Mouse (Mus musculus): ENCODE data around the gene Olfr1441. TPM values are rescaled to one million over a fixed set of nuclear protein-coding genes. Genes with fewer than 3 reads are reported as not detected.

Gene Olfr1441
- not detected for total RNA-seq (2021)
- long read RNA-seq, experiment 1, result 0 reads
- long read RNA-seq, experiment 2, result 0 reads

DNA sequence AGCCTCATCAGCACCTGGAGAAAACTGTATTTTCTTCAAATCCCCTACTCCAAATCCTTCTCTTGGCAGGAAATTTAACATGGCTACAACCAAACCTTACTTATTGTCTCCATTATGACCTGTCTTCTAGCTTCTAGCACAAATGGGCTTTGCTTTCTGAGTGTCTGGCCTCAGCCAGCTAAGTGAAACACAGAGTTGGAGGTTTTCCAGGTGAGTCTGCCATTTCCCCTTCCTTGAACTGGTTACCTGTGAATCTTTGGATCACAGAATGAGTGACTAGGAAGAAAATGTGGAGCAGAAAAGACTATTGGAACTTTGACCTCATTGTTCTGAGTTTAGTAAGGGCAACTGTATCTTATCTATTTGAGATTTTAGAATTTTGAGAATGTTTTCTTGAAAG is at the start of gene Olfr1441:
Olfr1441 (plus strand) TSS at position 73 of the 400 bp plus-strand sequence.
- intact Hi-C loops (cut with DNase I), result no loop called here
- no peak for DNase-seq

- no peak for DNase-seq
- intact Hi-C loops (cut with DNase I), result no loop called here
Measured at GRCm38 (mm10) chr19:12373004-12373403, 44.2 kb upstream of the Olfr1441 start.

DNA sequence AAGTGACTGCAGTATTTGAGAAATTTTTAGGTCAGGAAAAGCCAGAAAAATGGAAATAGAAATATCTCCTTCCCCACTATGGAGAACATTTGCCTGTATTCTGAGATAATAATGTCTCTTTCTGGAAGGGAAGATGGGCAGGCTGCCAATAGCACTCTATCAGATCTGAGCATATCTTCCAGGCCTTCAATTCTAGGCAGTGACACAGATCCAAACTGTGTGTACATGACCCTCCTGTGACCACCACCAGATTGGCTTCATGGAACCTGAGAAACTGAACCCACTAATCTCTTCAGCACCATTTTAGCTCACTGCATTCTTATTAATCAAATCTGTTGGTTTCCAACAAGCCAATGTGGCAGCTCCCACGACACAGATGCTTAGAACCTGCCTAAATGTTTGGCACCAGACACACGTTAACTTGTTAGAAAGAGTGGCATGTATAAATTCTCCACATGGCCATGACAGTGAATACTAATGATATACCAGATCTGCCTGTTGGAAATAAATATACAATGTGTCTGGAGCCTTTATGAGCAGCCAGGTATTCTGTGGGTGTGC is 42.7 kb upstream of the Olfr1441 start:
- intact Hi-C loops (cut with DNase I), result no loop called here
- DNase-seq, result no peak

GRCm38 (mm10) chr19:12386979-12387378 is 30.3 kb upstream of the Olfr1441 start, which contains the start of gene Olfr1440:
TSS of gene Olfr1440 (plus strand) at chr19:12387279.
- no peak for DNase-seq
- intact Hi-C loops (cut with DNase I), result no loop called here

GRCm38 (mm10) chr19:12413737-12414136 is 3.5 kb upstream of the Olfr1441 start:
- intact Hi-C loops (cut with DNase I), result no loop called here

DNA sequence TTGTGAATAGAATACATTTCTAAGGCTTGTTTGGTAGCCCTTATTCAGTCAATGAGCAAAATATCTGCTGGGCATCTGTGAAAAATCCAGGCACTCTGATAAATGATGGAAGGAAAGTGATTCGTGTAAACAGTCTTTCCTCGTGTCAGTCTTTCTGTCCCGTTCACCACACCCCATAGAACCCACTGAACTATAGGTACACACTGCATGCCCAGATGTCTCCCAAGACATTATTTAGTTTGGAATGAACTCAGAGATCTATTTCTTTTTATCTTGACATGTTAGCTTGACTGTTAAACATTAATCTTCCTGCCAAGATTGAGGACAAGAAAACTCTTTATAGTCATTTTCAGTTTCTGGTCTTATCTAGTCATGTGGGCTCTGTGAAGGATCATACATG is 1.1 kb downstream of the Olfr1441 start:
- no peak for DNase-seq
- intact Hi-C loops (cut with DNase I), result no loop called here

More at GRCm38 (mm10) chr19:12413737-12414136, 3.5 kb upstream of the Olfr1441 start:
- no peak for DNase-seq

DNA sequence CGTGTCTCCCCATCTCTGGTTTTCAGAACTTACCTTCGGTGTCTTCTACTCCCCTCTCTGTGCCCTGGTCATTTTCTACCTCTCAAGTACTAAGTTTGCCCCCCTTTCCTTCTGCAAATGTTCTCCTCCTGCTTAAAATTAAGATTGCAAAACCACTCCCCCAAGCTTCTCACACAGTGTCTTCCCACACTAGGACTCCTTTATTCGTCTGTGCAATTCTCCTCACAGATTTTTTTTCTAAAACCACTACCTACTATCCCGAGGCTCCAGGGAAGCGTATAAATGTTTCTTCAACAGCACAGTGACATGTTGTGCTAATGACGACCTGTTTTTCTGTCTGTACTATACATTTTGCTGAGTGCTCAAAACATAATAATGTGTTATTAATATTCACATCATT is 3.3 kb downstream of the Olfr1441 start:
- intact Hi-C loops (cut with DNase I), result no loop called here
- DNase-seq, result no peak

- DNase-seq, result no peak
- intact Hi-C loops (cut with DNase I), result no loop called here
Measured at GRCm38 (mm10) chr19:12421680-12422079, 4.4 kb downstream of the Olfr1441 start.

- no peak for DNase-seq
- intact Hi-C loops (cut with DNase I), result no loop called here
Measured at GRCm38 (mm10) chr19:12427101-12427500, 9.9 kb downstream of the Olfr1441 start.

DNA sequence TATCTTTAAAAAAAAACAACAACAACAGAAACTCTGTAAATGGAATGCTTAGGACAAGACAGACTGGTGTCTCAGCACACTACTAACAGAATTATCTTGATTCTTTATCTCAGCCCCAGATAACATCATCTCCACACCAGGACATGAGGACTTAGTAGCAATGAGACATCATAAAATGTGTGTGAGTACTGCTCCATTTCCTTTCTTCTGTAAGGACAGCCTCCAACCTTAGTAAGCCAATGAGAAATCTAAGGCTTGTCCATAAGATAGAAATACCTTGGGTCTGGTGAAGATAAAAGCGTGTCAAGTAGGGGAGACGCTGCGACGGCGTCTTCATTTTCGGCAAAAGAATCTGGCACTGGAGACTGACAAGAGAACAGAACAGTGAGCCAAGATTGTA is 10.4 kb downstream of the Olfr1441 start, which contains the start of gene Pfpl:
Pfpl (plus strand) TSS at position 301 of the 400 bp plus-strand sequence.
- intact Hi-C loops (cut with DNase I), result no loop called here
- DNase-seq, result no peak

DNA sequence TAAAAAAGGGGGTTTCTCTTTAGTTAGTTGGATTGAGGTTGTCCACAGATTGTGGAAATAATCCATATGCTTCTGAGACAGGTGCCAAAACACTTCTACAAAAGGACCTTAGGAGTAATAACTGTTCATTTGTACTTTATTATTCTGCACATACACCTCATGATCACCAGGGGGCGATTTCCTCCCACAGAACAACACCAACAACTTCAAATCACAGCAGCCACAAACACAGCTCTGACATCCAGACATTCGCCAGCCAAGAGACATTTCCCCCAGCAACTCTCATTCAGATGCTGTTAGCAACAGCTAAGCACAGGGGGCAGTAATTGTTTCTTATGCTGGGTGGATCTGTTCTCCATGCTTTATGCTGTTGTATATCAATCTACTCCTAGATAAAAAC is 15.8 kb downstream of the Olfr1441 start:
- intact Hi-C loops (cut with DNase I), result loop anchor here (5.0 to 10.0 kb wide), 3 partner anchors 34 to 162 kb away; partner anchors contain the start of genes Dtx4 and Gm4952
- DNase-seq, result peak; percentile 22 to 38

- DNase-seq, result no peak
- intact Hi-C loops (cut with DNase I), result loop anchor here (10.0 kb wide), 1 partner anchor 160 kb away; the partner anchor contains the start of gene Gm4952
Measured at GRCm38 (mm10) chr19:12435011-12435416, 17.8 kb downstream of the Olfr1441 start.

DNA sequence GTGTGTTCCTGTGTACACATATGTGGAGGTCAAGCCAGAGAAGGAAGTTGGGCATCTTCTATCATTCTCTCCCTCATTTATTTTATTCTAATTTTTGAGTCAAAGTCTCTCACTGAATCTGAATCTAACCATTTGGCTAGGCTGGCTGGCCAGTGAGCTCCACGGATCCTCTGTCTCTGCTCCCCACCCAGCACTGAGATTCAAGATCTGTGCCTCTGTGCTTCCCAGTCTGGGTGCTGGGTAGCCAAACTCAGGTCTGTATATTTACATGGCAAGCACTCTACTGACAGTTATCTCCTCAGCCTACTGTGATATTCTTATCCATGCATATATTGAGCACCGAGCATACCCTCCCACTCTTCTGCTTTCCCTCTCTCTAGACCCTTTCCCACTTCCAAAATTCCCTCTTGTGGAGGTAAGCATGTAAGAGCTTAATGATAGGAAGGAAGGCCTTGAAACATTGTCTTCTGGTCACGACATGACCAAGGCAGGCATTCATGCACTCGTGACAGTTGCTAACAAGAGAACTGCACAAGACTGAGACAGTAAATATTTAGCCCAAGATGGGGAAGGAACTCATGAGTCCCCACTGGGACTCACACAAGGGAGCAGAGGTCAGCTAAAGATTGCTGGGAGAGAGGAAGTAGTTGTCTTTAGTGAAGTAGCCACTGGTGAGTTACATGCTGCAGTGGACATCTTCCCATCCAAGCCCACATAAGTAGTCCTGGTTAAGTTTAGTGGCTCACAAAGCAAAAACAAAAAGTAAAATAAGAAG is 18.7 kb downstream of the Olfr1441 start:
- intact Hi-C loops (cut with DNase I), result loop anchor here (10.0 kb wide), 1 partner anchor 159 kb away; the partner anchor contains the start of gene Gm4952
- peak in 1 of 2 experiments; percentile 4 for DNase-seq

DNA sequence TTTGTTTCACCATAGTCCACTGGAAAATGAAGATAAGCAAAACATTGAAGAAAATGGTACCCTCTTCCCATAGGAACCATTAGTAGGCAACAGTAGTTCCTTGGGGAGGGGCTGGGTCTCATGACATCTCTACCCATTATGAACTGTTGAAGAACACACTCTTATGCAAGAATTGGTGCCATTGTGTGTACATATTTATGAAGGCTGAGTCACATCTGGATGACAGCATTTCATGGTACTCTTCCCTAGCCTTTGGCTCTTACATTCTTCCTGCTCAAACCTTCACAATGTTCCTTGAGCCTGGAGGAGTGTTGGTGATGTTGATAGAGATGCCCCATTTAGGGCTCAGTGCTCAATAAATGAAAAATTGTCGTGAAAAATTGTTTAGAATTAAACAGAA is 22.3 kb downstream of the Olfr1441 start:
- DNase-seq, result no peak
- intact Hi-C loops (cut with DNase I), result loop anchor here (10.0 kb wide), 1 partner anchor 155 kb away; the partner anchor contains the start of gene Gm4952

GRCm38 (mm10) chr19:12440103-12440725 is 23.0 kb downstream of the Olfr1441 start:
- intact Hi-C loops (cut with DNase I), result no loop called here
- DNase-seq, result no peak

GRCm38 (mm10) chr19:12442560-12442959 is 25.3 kb downstream of the Olfr1441 start:
- intact Hi-C loops (cut with DNase I), result no loop called here
- DNase-seq, result no peak

- no peak for DNase-seq
- intact Hi-C loops (cut with DNase I), result no loop called here
Measured at GRCm38 (mm10) chr19:12445014-12445413, 27.8 kb downstream of the Olfr1441 start.

GRCm38 (mm10) chr19:12457401-12458066 is 40.3 kb downstream of the Olfr1441 start:
- intact Hi-C loops (cut with DNase I), result no loop called here
- DNase-seq, result no peak

GRCm38 (mm10) chr19:12459516-12459915 is 42.3 kb downstream of the Olfr1441 start:
- DNase-seq, result no peak
- intact Hi-C loops (cut with DNase I), result no loop called here

Measured in heart, postnatal 14 days (tissue).